Mouse (Mus musculus): ENCODE results near the gene Nfe2l1.

- TF ChIP-seq CTCF (IDR thresholded peaks at IDR 0.05; ENCODE audit: control insufficient read depth, insufficient read depth, insufficient read length) (no peak), USF1 (IDR thresholded peaks at IDR 0.05; ENCODE audit: low read depth) (no peak)
These were observed 8.6 kb upstream of the Nfe2l1 start for GRCm38 (mm10) chr11:96838341-96838740.
